Mouse (Mus musculus) adrenal gland, postnatal 10 days (tissue): ENCODE results near the gene Tmem217. TPM values are rescaled to one million over a fixed set of nuclear protein-coding genes. Genes with fewer than 3 reads are reported as not detected.
"Not testable (repeated sequence)": the region's sequence is repeated elsewhere in the genome, so short reads cannot be mapped to it uniquely, and the experiment has no call there.

ENCODE experiments used
- DNase-seq: peaks from one replicate; pipeline ENCODE4 v3.0.0; 2021; ENCODE audit warnings: mixed read lengths
- total RNA-seq, 2 experiments: library from RNA; stranded (reverse); gene quantifications; 2 replicates each; pipeline ENCODE4 v1.2.3; 2021

Tmem217 gene
- total RNA-seq, 2 experiments from 2014 or later: not detected

DNA sequence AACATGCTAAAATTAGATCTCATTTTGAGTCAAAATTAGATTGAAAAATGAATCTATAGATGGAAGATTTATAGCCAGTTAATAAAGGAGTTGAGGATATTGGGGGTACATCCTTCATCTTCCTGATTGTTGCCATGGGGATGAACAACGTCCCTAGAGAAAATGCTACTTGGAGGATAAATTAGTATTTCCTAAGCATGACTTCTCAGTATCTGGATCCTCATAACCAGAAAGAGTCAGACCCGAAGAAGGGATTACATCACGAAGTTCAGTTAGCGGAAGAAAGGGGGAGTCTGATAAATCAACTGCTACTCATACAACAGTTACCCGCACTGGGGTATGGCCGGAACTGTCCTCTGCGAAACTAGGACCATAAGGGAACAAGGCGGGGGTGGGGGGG, 3.2 kb downstream of the Tmem217 start:
- DNase-seq: no peak

GRCm38 (mm10) chr17:29548494-29548893, 3.7 kb downstream of the Tmem217 start:
- DNase-seq: no peak

GRCm38 (mm10) chr17:29545241-29545640, 6.9 kb downstream of the Tmem217 start:
- no peak for DNase-seq

DNA sequence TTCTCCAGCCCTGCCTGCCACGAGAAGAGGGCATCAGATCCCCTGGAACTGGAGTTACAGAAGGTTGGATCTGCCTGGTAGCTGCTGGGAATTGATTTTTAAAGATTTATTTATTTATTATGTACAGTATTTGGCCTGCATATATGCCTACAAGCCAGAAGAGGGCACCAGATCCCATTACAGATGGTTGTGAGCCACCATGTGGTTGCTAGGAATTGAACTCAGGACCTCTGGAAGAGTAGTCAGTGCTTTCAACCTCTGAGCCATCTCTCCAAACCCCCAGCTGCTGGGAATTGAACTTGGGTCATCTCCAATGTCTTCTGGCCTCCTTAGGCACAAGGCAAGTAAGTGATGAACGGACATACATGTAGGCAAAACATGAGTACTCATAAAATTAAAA, 8.1 kb downstream of the Tmem217 start:
- no peak for DNase-seq

DNA sequence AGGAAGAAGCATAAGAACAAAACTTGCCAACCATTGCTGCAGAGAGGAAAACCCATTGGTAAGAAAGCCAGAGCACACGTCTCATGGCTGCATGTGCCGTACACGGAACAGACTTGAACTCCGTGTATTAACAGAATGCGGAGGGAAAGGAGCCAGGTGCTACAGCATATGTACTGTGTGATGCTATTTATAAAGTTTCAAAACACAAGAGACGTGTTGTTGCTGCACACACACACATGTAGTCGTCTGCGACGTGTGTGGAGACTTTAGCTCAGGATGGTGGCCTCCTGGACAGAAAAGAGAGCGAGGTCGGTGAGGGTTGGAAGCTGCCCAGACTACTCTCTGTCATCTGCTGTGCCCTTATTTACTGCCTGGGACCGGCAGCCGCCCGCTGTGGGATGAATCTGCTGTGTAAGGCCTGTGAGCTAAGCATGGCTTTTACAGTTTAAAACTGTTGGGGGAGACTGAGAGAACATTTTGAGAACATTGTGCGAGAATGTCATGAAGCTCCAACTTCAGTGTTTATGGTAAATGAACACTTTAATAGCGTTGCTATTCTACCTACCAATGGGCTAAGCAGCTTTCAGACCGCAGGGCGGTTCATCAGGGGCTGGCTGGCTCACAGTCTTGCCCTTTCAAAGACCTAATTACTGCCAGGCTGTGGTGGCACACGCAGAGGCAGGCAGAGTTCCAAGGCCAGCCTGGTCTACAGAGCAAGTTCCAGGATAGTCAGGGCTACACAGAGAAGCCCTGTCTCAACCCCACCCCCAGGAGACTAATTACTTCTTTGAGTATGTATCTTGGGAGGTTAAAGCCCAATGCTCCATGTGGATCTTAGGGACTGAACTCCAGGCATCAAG, 9.1 kb downstream of the Tmem217 start:
- no peak for DNase-seq

DNA sequence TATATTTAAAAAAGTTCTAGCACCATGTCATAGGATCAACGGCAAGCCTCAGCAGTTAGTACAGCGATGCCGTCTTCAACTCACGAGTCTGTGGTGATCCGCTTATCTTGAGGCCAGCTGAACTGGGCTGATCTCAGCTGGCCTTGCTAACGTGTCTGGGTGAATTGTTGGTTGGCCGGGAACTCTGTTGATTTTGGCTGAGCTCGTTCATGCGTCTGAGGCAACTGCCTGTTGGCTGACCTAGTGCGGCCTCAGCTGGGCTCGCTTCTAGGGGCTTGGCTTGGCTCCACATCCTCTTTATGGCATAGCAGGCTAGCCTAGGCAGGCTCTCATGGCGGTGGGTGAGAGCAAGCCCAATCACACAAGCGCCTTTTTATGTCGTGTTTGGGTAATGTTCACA, 10.8 kb downstream of the Tmem217 start:
- DNase-seq: peak; percentile 90

GRCm38 (mm10) chr17:29540426-29540825, 11.8 kb downstream of the Tmem217 start:
- DNase-seq: peak; percentile 33

DNA sequence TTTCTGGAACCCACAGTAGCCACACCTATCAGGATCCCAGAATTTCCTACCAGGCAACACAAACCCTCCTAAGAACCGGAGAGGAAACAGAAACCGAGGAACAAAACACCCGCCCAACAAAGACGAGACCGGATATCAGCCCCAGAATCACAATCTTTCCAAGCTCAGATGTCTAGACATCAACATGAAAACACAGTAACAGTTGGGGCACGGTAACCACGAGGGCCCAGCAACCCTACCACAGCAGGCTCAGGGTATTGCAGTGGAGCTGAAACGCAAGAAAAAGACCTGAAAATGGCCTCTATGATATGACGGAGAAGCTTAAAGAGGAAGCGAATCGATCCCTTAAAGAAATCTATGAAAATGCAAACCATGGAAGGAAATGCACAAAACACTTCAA, 18.3 kb downstream of the Tmem217 start:
- DNase-seq: no peak

DNA sequence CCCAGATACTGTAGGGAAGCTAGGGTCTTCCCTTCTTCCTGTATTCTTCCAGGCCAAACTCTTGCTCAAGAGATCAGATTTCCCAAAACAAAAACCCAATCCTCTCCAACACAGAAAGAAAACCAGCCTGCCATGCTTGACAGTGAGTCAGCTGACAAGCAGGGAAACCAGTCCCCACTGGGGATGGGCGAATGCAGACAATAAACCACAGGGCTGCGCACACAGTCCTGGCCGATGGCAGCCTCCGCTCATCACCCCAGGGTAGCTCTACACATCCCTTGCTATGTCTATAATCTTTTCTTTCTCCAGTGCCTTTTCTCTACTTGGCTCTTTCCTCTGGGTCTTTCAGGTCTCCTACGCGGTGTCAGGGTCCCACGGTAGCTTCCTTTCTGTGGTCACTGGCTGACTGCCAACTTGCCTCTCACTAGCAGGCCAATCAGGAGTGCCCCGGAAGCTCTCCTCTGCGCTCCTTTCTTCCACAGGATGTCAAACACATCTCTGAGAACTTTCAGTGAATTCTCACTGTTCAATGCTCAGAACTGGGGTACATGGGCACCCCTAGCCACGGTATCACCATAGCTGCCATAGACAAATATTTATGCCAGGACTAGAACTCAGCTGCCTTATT, 20.3 kb downstream of the Tmem217 start:
- no peak for DNase-seq

- DNase-seq: no peak
These were observed 20.9 kb downstream of the Tmem217 start for GRCm38 (mm10) chr17:29531278-29531677.

- no peak for DNase-seq
These were observed 21.7 kb downstream of the Tmem217 start for GRCm38 (mm10) chr17:29530508-29530907.

GRCm38 (mm10) chr17:29528568-29529187, 23.5 kb downstream of the Tmem217 start:
- peak; percentile 47 for DNase-seq

GRCm38 (mm10) chr17:29525613-29526012, 26.6 kb downstream of the Tmem217 start:
- no peak for DNase-seq

DNA sequence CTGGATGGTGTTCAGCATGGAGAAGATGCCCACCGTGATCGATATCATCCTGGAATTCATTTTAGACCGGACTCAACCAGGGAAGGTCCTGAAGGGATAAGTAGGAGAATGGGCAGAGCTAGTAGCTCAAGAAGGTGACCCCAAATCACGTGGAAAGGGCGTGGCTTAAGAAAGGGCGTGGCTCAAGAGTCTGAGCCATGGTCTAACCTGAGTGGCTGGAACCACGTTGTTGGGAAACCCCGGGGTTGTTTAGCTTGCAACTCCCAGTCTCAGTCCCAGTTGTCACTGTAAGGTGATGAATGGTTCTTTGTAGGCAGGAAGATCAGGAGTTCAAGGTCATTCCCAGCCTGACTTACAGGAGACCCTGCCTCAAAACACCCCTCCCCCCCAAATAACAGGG, 32.5 kb downstream of the Tmem217 start:
- no peak for DNase-seq

DNA sequence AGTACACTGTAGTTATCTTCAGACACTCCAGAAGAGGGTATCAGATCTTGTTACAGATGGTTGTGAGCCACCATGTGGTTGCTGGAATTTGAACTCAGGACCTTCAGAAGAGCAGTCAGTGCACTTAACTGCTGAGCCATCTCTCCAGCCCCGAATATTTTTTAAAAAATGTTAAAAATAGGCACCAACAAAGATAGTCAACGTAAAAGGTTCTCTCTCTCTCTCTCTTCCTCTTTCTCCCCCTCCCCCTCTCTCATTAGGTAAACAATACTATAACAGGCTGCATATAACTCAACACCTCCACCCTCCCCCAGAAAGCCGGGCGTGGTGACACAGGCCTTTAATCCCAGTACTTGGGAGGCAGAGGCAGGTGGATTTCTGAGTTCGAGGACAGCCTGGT, 33.5 kb downstream of the Tmem217 start:
- not testable (repeated sequence) for DNase-seq

DNA sequence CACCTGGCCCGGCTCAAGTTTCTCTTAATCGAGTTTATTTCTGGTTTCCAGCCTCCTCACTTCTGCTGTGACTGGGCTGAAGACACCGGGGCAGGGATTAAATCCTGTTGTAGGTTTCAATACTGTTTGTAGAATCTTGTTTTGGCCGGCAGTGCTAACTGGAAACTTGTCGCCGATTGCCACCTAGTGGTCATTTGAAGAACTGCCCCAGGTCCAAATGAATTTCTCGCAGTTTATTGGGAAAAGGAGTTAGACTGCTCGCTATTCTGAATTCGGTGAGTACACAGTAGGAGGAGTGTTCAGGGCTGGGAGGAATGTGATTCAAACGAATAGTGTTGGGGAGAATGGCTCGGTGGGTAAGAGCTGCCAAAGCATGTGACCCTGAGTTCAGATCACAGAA, 37.8 kb downstream of the Tmem217 start:
- peak; percentile 89 for DNase-seq

DNA sequence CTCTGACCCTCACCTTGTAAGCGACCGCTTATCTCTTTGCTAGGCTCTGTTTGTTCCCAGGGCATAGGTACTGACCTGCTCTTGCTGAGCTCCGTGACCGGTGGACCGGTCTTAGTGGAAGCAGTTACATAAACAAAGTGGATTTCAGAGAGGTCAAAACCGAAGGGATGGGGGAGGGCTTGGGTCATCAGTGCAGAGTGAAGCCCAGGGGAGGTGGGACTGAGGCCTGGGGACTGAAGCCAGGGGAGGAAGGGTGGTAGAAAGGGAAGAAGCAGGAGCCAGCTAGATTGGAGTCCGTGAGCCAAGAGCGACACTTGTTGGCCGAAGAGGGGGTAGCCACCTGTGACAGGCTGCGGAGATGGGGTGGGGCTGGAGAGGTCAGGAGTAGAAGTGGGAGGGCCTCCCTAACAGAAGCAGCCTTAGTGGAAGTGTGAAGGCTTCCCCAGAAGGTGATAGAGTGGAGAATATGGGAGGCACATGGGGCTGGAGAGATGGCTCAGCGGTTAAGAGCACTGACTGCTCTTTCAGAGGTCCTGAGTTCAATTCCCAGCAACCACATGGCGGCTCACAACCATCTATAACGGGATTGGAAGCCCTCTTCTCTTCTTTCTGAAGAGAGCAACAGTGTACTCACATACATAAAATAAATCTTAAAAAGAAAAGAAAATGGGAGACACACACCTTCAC, 39.0 kb downstream of the Tmem217 start:
- peak; percentile 82 for DNase-seq

DNA sequence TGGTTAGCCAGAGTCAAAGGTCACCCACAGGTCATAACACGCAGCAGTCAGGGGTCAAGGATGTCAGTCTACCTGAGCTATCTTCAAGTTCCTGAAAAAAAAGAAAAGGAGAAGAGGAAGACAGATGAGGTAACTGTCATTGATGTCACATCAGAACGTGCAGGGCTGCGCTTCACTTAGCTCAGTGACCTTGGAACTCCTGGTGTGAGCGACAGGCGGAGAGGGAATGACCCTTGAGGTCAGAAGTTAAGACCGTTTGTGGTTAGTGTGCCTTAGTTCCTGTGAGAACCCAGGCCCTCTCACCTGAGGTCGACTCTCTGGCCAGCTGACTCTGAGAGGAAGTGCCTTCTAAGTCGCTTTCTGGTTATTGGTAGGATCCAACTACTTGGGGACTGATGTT, 41.5 kb downstream of the Tmem217 start:
- DNase-seq: no peak

- no peak for DNase-seq
These were observed 43.1 kb downstream of the Tmem217 start for GRCm38 (mm10) chr17:29508927-29509608.

- DNase-seq: no peak
These were observed 48.5 kb downstream of the Tmem217 start for GRCm38 (mm10) chr17:29503700-29504099.

GRCm38 (mm10) chr17:29502669-29503665, 49.2 kb downstream of the Tmem217 start:
- DNase-seq: no peak
